Mouse (Mus musculus) embryo, embryonic 11 days (tissue): Measurements from ENCODE around the gene Gm10300.

Experiments used
- DNase-seq: peaks from one replicate; pipeline ENCODE4 v3.0.0-alpha.2; 2015

Gm10300 gene

GRCm38 (mm10) chr4:132051321-132052275, 22.9 kb upstream of the Gm10300 start:
- DNase-seq = peak; percentile 34

DNA sequence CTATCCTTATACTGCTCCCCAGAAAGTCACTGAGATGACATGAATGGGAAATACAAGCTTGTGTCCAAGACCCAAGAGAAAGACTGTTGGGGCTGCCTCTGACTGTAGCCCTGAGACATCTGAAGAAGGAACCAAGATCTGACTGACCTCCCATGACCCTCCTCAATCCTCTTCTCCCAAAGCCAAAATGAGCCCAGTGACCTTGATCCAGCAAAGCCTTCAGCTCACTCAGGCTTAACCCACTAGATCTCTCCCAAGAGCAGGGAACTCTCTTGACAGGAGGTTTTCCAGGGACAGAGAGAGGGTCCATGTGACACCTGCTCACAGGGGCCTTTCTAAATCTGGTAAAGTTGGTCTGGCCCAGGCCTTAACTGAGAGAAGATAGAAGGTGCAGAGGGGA, 17.2 kb upstream of the Gm10300 start:
- no peak for DNase-seq

DNA sequence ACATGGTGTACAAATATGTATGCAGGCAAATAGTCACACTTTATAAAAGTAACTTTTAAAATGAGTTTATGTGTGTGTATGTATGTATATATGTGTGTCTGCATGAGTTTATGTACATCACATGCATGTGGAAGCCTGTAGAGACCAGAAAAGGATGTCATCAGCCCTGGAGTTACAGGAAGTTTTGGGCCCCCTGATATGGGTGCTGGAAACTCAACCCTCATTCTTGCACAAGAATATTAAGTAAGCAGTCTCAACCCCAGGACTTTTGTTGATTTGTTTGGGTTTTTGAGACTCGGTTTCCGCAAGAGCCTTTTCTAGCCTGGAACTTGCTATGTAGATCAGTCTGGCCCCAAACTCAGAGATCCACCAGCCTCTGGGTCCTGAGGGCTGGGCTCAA, 15.0 kb upstream of the Gm10300 start:
- no peak for DNase-seq

DNA sequence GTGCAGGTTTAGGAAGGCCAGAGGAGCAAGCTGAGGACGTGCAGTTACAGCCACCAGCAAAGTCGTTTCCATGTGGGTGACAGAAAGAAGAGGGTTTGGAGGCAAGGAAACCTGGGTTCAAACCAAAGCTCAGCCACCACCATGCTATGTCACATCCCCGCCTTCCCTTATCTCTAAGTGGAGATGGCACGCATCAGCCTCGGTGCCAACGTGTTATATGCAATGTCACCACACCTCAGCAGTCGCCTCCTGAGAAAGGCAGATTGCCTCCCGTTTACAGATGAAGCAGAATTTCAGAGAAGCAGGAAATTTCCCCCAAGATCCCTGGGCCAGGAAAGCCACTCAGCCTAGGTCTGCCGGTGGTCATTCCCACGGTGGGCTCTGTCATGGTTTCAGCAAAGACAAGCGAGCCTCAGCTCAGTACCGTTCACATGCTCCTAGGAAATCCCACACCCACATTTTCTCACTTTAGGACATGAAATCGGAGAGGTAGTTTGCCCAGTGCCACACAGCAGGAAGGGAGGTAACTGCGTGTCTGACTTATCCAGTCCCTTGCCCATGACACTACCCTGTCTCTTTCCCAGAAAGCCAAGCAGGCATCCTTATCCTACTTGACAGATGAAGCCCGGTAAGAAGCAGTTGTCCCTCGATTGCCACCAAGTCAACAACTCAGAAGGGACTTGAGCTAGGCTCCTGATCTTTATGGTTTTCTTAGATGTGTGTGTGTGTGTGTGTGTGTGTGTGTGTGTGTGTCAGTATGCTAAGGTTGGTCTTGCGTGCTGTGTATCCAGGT, 14.3 kb upstream of the Gm10300 start:
- no peak for DNase-seq

- no peak for DNase-seq
Measured at GRCm38 (mm10) chr4:132062289-132062688, 12.2 kb upstream of the Gm10300 start.

DNA sequence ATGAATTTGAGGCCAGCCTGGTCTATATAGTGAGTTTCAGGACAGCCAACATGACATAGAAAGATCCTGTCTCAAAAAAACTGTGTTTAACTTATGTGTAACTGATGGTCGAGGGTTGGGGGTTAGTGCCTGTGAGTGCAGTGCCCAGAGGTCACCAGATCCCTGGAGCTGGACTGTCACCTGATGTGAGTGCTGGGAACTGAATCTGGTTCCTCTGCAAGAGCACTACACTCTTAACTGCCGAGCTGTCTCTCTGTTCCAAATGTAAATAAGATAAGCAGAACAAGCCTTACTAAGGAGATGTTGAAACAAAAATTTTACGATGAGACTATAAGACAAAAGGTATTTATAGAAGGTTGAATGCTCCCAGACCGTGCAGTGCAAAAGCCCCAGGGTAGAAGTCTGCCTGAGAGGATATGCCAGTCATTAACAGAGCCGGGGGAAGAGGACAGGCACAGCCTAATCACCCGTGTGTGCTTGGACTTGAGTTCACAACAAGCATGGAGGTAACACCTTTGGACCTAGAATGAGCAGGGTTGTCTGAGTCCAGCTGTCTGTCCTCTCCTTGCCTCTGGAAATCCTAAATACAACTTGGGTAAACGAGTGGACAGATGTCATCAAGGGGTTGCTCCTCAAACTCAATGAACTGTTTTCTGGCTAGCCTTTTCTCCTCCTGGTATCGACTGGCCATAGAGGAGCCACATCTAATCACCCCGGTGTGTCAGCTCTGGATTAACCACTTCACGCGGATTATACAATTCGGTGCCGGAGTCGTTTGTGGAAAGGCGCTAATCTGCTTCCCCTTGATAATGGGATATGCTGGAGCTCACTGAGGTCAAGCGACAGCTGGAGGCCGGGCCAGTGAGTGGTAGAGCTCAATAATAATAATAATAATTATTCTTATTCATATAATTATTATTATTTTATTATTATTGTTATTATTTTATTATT, 11.3 kb upstream of the Gm10300 start:
- no peak for DNase-seq

DNA sequence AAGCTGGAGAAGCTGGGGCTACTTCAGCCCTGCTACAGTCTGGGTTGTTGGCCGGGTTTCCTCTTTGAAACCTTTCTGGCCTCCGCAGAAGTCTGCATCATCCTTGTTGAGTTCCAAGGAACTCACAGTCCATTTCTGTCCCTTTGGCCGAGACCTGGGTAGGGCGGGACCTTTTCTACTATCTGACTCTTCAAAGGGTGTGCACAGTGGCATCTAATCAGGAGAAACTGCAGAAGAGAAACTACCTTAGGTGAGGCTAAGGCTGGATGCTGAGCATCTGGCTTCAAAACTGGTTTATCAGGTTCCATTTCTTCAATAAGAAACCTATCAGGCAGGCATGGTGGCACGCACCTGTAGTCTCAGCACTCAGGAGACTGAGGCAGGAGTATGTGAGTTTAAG, 9.9 kb upstream of the Gm10300 start:
- DNase-seq = no peak

DNA sequence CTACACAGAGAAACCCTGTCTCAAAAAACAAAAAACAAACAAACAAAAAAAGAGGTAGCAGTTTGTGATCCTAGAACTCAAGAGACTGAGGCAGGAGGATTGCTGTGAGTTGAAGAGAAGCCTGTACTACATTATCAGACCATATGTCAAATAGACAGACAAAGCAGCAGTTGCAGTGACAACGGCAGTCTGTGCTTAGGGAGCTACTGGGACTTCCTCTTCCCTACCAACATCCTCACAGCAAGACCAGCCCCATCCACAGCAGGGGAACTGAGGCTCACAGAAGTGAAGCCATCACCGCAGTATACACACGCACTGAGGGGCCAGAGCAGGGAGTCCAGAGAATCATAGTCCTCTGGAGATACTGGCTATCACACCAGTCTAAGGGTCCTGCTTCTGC, 8.9 kb upstream of the Gm10300 start:
- no peak for DNase-seq

DNA sequence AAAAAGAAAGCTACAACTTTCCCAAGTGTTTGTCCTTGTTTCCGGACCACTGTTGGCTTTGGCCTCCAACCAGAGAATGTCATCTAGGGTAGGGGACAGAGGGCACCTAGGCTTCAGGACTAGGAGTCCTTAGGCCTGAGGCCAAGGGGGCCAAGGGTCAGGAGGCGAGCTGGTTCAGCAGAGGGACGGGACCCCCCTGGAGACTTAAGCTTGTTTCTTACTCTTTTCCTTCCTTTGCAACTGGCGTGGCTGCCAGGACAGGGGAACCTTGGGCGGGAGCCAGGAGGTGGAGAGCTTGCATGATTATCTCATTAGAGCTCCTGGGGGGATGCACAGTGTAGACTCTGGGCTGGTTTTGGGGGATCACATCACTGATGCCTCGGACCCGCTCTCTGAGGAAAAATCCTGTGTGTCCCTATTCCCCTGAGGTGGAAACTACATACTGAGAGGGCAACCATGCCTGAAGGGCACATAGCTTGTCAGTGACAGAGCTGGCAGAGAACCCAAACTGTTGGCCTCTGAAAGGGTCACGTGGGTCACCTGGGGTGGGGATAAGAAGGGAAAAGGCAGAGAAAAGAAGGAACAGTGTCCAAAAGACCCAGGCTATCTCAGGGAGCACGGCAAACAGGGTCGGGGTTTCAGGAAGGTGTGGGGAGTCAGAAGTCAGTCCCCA, 8.3 kb upstream of the Gm10300 start:
- DNase-seq = no peak

- no peak for DNase-seq
Measured at GRCm38 (mm10) chr4:132067112-132067937, 7.2 kb upstream of the Gm10300 start.

- DNase-seq = no peak
Measured at GRCm38 (mm10) chr4:132067938-132068235, 6.6 kb upstream of the Gm10300 start.

DNA sequence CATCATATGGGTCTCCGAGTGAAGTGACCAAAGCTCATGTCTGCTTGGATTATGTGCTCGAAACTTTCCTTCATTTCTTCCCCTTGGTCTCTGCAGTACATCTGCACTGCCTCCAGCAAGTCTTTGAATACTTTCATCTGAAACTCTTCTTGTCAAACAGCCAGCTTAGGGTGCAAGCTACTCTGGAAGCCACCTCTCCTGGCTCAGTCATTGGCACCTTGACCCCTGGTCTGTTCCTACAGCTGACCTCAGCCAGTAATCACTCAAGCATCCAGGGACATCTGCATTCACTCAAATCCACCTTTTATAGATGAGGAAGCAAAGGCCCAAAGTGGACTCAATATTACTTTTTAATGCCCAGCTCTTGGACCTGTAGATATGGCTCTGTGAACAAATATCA, 2.8 kb upstream of the Gm10300 start:
- DNase-seq = no peak

- DNase-seq = no peak
Measured at GRCm38 (mm10) chr4:132072156-132072555, 2.3 kb upstream of the Gm10300 start.

DNA sequence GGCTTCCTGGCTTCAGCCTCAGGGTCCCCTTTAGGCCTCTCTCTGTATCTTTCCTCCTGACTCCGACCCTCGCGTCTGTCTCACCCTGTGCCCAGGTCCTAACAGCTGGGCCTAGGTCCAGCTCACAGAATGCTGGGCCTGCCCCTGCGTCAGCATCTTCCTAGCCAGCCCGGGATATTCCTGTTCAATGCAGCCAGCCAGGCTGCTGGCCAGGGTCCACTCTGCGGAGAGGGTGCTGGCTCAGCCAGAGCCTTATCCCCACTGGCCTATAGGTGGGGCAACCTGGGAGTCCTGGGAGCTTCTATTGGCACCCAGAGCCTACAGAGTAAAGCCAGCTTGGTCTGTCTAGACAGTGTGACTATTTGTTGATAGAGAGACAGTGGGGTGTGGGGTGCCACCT, 1.6 kb upstream of the Gm10300 start:
- DNase-seq = no peak

DNA sequence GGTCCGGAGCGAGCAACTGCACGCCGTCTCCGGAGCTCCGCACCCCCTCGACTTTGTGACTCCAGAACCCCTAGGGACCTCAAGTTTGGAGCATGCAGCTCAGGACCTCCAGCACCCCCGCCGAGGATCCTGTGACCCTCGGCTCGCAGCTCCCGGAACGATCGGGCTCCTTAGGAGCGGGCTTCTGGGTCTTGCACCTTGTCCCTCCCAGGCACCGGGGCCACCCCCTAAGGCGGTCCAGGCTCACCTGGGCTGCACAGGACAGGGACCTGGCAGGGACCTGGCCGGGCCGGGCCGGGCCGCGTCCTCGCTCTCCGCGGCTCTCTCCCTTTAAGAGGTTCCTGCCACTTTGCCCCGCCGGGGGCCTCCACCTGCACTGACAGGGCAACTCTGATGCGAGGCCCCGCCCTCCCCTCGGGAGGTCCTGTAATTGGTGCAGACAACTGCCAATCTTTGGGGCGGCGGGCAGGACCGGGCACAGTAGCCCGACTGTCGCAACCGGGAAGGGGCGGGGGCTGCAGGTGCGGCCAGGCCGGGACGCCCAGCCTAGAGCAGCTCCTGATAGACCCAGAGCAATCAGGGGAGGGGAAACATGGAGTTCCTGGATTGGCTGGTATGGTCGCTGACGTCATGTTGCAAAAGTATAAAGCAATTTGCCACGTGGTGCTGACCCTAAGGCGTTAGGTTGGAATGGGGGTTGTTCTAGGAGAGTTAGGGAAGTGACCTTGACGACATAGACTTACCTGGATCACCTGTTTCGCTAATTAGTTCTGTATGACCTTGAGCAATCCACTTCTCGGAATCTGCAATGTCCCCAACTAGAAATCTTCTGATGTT, 654 bp downstream of the Gm10300 start, which contains the start of gene Epb41:
Gene Epb41, minus strand, starts transcription at position 389 of the 837 bp plus-strand sequence.
- DNase-seq = peak; percentile 93

DNA sequence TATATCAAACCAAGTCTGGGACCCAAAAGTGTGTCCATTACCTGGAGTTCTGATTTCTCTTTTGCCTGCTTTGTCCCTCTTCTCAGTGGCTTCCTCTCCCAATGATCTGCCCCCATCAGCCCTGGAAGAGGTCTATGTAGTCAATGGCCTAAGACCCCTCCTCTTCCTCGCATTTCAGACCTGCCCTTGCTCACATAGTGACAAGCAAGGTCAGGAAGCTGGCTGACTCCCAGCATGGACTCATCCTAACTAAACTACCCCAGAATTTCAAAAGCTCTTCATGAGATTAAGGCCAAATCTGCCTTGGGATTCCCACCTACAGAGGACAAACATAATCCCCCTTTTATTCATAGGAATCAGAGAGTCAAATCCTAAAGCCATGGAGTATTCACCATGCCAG, 1.3 kb downstream of the Gm10300 start:
- no peak for DNase-seq

DNA sequence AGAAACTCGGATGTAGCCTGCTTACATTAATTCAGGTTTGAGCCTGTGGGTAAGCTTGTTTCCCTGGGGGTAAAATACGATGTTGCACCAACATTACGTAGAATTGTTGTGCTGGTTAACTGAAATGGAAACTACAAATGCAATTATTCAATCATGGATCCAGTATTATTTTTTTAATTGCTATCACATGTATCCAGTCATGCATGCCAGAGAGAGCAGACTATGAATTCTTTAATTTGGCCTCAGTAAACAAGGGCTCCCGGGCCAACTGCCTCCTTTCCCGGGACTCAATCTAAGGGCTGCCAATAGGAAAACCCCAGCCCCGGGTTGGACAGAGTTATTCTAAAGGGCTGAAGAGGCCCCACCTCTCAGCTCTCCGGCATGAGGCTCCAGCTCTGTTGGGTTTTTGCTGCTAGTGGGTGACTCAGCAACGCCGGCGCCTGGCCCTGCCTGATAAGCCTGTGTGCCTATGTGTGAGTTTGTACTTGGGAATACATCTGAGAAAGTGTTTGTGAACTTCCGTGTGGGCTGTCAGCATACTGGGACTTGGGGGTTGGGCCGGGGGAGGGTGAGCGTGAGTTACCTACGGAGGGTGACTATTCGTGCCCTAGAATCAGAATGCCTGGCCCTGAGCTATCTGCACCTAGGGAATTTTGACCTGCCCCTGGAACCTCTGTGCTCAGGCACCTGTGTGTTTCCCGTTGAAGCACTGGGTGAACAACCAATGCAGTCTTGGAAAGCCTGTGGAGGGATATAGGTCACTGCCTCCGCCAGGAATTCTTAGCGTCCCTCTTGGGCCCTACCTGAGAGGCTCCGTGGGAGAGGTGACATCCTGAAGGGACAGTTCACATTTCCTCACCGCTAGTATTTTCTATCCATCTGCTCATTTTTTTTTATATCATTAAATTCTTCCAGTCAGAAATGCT, 2.2 kb downstream of the Gm10300 start:
- peak; percentile 65 for DNase-seq

DNA sequence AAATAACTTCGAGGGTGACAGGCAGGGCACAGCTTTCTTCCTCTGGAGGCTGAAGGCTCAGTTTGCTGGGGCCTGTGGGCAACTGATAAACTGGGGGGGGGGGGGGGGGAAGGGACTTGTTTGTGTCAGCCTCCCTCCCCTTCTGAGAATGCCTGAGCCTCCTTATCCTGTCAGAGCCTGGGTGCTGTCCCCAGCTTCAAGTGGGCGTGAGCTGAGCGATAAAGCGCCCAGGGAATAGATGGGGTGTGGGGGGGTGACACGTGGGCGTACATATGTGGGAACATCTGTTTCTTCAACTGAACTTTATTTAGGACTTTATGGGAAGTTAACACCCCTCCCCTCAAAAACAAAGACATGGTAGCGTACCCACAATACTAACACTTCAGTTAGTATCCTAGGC, 2.9 kb downstream of the Gm10300 start:
- DNase-seq = no peak

DNA sequence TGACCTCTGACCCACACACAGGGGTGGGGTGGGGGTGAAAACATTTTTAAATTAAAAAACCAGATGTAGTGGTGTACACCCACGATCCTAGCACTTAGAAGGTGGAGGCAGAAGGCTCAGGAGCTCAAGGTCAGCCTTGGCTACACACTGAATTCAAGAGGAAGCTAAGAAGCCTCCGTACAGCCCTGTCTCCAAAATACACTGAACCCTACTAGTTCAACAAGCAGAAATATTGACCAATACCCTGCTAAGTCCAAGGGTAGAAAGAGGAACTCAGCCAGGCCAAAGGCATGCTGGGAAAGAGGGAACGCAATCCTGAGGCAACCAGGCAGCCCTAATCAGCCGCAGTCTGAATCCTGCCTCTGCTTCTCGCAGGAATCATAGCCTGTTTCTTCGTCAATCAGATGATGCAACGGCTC, 3.8 kb downstream of the Gm10300 start:
- no peak for DNase-seq
